Mouse (Mus musculus): ENCODE data around the gene Gpr162.

GRCm38 (mm10) chr6:124809775-124810538 is 53.8 kb downstream of the Gpr162 start:
- no peak for TF ChIP-seq CHD2 (IDR thresholded peaks at IDR 0.05; ENCODE audit: low read depth, low read length)
- TF ChIP-seq ZC3H11A (IDR thresholded peaks at IDR 0.05; ENCODE audit: borderline replicate concordance, low read depth, low read length) = no peak
- no peak for TF ChIP-seq MAFK (IDR thresholded peaks at IDR 0.05; ENCODE audit: insufficient read depth, low read depth, low read length)
- TF ChIP-seq ZNF384 (IDR thresholded peaks at IDR 0.05; ENCODE audit: low read depth, low read length) = no peak
- TF ChIP-seq HCFC1 (IDR thresholded peaks at IDR 0.05; ENCODE audit: borderline replicate concordance, insufficient read depth, low read length) = no peak

All from ES-E14 (cell line).